Mouse (Mus musculus): ENCODE measurements around the gene Tmem50b. TPM values are rescaled to one million over a fixed set of nuclear protein-coding genes. Genes with fewer than 3 reads are reported as not detected.

Gene Tmem50b
- polyA plus RNA-seq, 2 experiments = 25.4 to 46.7 TPM

DNA sequence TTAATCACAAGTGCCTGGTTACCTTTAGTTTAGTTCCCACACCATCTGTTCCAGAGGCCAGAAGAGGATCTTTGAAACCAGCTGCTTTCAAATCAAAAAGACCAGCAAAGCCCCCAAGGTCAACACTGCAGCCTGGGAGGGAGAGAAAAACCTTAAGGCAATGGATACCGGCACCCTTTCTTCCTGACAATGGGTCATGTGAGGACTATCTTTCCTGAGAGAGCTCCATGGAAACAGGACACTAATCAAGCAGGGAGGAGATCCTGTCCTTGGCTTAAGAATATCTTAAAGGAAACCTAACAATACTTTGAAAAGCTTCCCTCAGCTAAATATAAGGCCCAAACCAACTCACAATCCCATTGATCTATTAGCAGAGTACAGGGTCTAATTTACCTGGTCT is 33.0 kb upstream of the Tmem50b start:
- H3K4me3 ChIP-seq (replicated peaks; ENCODE audit: low read length) = no peak overlapping the region
- H3K4me1 ChIP-seq (ENCODE audit: control insufficient read depth, insufficient read depth, low read length) = no peaks in the 10 kb centered on the region
- TF ChIP-seq POLR2A (IDR thresholded peaks at IDR 0.05; ENCODE audit: borderline replicate concordance, extremely low read depth, insufficient read depth, insufficient read length) = no peak
- H3K27ac ChIP-seq (replicated peaks; ENCODE audit: low read depth, low read length) = no peak overlapping the region
- H3K9me3 ChIP-seq (ENCODE audit: control insufficient read depth, low read length) = no peaks in the 10 kb centered on the region
- no peak overlapping the region for H3K4me2 ChIP-seq (replicated peaks; ENCODE audit: low read depth, low read length, severe bottlenecking)
- ATAC-seq (ENCODE audit: low FRiP score, low read depth) (no peak), DNase-seq (ENCODE audit: low spot score) (no peak)
- H3K36me3 ChIP-seq (ENCODE audit: control insufficient read depth, insufficient read depth, low read length) = peaks cover 89% of the 10 kb centered on the region
- no peak overlapping the region for H3K9ac ChIP-seq (ENCODE audit: low read depth, low read length, severe bottlenecking)
- no peaks in the 10 kb centered on the region for H3K27me3 ChIP-seq (ENCODE audit: control insufficient read depth, insufficient read depth, low read length)
- WGBS = 73% methylated on average over 1 of the region's 1 CpGs

DNA sequence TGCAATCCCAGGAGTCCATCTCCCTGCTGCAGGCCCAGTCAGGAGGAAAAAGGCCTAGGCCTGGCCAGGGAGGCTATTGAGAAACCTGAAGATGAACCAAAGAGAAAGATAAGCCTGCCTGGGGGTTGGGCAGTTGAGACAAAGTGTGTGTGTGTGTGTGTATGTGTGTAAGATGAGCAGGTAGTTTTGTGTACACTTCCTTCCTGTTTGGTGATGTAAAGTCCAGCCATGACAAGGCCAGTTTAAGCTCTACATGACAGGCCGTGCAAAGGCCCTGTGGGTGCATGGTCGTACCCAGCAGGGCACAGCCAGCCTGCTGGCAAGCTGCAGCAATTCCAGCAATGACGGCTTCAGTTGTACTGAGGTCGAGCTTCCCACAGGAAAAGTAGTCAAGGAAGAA is 32.1 kb upstream of the Tmem50b start:
- H3K4me3 ChIP-seq (replicated peaks; ENCODE audit: low read length) = no peak overlapping the region
- 92% methylated on average over 4 of the region's 4 CpGs for WGBS
- H3K27me3 ChIP-seq (ENCODE audit: control insufficient read depth, insufficient read depth, low read length) = no peaks in the 10 kb centered on the region
- no peak for ATAC-seq (ENCODE audit: low FRiP score, low read depth)
- H3K27ac ChIP-seq (replicated peaks; ENCODE audit: low read depth, low read length) = no peak overlapping the region
- no peak overlapping the region for H3K4me2 ChIP-seq (replicated peaks; ENCODE audit: low read depth, low read length, severe bottlenecking)
- peaks cover 87% of the 10 kb centered on the region for H3K36me3 ChIP-seq (ENCODE audit: control insufficient read depth, insufficient read depth, low read length)
- no peaks in the 10 kb centered on the region for H3K9me3 ChIP-seq (ENCODE audit: control insufficient read depth, low read length)
- H3K9ac ChIP-seq (ENCODE audit: low read depth, low read length, severe bottlenecking) = no peak overlapping the region
- no peak for TF ChIP-seq POLR2A (IDR thresholded peaks at IDR 0.05; ENCODE audit: borderline replicate concordance, extremely low read depth, insufficient read depth, insufficient read length)
- H3K4me1 ChIP-seq (ENCODE audit: control insufficient read depth, insufficient read depth, low read length) = no peaks in the 10 kb centered on the region
- DNase-seq (ENCODE audit: low spot score) = no peak

DNA sequence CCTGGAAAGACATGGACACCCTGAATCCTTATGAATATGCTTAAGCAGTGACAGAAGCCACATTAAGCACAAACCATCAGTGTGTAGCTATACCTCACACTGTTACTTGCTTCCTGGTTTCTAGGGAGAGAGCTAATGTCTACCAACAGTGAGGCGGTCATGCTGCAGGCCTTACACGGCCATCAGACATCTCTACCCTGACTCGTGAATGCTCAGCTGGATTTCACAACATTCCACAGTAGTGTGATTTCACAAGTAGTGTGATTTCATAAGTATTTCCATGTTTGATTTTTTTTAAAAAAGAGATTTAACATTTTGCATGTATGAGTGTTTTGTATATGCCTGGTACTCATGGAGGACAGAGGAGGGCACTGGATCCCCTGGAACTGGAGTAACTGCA is 31.1 kb upstream of the Tmem50b start:
- H3K27me3 ChIP-seq (ENCODE audit: control insufficient read depth, insufficient read depth, low read length) = no peaks in the 10 kb centered on the region
- no peak overlapping the region for H3K9ac ChIP-seq (ENCODE audit: low read depth, low read length, severe bottlenecking)
- no peak overlapping the region for H3K4me2 ChIP-seq (replicated peaks; ENCODE audit: low read depth, low read length, severe bottlenecking)
- H3K4me3 ChIP-seq (replicated peaks; ENCODE audit: low read length) = no peak overlapping the region
- DNase-seq (ENCODE audit: low spot score) (no peak), ATAC-seq (ENCODE audit: low FRiP score, low read depth) (no peak)
- H3K27ac ChIP-seq (replicated peaks; ENCODE audit: low read depth, low read length) = no peak overlapping the region
- no peaks in the 10 kb centered on the region for H3K4me1 ChIP-seq (ENCODE audit: control insufficient read depth, insufficient read depth, low read length)
- no peaks in the 10 kb centered on the region for H3K9me3 ChIP-seq (ENCODE audit: control insufficient read depth, low read length)
- no peak for TF ChIP-seq POLR2A (IDR thresholded peaks at IDR 0.05; ENCODE audit: borderline replicate concordance, extremely low read depth, insufficient read depth, insufficient read length)
- peaks cover 90% of the 10 kb centered on the region for H3K36me3 ChIP-seq (ENCODE audit: control insufficient read depth, insufficient read depth, low read length)
- WGBS = 94% methylated on average over 3 of the region's 3 CpGs

DNA sequence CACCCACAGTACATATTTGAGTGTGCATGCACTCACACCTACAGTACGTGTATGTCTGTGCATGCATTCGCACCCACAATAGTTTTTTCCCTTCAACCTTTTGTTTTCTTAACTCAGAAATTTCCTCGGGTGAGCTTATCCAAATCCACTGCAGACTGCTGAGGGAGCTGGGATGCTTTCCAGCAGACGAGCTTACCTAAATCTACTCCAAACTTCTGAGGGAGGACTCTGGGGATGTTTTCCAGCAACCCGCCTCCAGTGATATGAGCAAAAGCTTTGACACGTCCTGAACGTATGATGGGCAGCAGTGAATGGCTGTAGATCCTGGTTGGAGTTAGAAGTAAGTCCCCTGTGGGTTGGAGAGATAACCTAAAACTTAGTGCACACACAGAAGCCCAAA is 30.2 kb upstream of the Tmem50b start:
- Histone ChIP-seq H3K9me3 (ENCODE audit: control insufficient read depth, low read length) (no peaks in the 10 kb centered on the region), H3K27ac (replicated peaks; ENCODE audit: low read depth, low read length) (no peak overlapping the region), H3K27me3 (ENCODE audit: control insufficient read depth, insufficient read depth, low read length) (no peaks in the 10 kb centered on the region), H3K4me2 (replicated peaks; ENCODE audit: low read depth, low read length, severe bottlenecking) (no peak overlapping the region), H3K4me1 (ENCODE audit: control insufficient read depth, insufficient read depth, low read length) (no peaks in the 10 kb centered on the region), H3K4me3 (replicated peaks; ENCODE audit: low read length) (no peak overlapping the region), H3K36me3 (ENCODE audit: control insufficient read depth, insufficient read depth, low read length) (peaks cover 91% of the 10 kb centered on the region), H3K9ac (ENCODE audit: low read depth, low read length, severe bottlenecking) (no peak overlapping the region)
- ATAC-seq (ENCODE audit: low FRiP score, low read depth) (no peak), DNase-seq (ENCODE audit: low spot score) (no peak)
- 89% methylated on average over 7 of the region's 7 CpGs for WGBS
- no peak for TF ChIP-seq POLR2A (IDR thresholded peaks at IDR 0.05; ENCODE audit: borderline replicate concordance, extremely low read depth, insufficient read depth, insufficient read length)

DNA sequence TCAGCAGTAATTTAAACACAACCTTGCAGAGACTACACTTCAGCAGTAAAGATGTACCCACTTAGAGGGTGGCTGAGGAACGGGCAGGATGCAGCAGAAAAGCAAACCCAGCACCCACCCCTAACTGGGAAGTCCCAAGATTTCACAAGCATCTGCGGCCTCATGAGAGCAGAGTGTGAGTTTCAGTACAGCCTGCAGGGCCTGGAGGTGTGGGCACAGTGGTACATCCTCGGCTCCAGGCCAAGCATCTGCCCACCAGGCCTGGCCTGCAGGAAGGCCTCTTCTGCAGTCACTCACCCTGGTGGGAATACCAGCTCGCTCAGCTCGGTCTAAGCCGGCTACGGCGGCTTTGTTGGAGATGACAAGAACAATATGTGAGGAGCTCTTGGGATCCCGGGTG is 25.5 kb upstream of the Tmem50b start:
- no peak for TF ChIP-seq POLR2A (IDR thresholded peaks at IDR 0.05; ENCODE audit: borderline replicate concordance, extremely low read depth, insufficient read depth, insufficient read length)
- Histone ChIP-seq H3K27ac (replicated peaks; ENCODE audit: low read depth, low read length) (no peak overlapping the region), H3K9me3 (ENCODE audit: control insufficient read depth, low read length) (no peaks in the 10 kb centered on the region), H3K27me3 (ENCODE audit: control insufficient read depth, insufficient read depth, low read length) (no peaks in the 10 kb centered on the region), H3K9ac (ENCODE audit: low read depth, low read length, severe bottlenecking) (no peak overlapping the region), H3K4me1 (ENCODE audit: control insufficient read depth, insufficient read depth, low read length) (no peaks in the 10 kb centered on the region), H3K4me2 (replicated peaks; ENCODE audit: low read depth, low read length, severe bottlenecking) (no peak overlapping the region), H3K4me3 (replicated peaks; ENCODE audit: low read length) (no peak overlapping the region), H3K36me3 (ENCODE audit: control insufficient read depth, insufficient read depth, low read length) (peaks cover 73% of the 10 kb centered on the region)
- ATAC-seq (ENCODE audit: low FRiP score, low read depth) (no peak), DNase-seq (ENCODE audit: low spot score) (no peak)
- WGBS = 97% methylated on average over 9 of the region's 9 CpGs

DNA sequence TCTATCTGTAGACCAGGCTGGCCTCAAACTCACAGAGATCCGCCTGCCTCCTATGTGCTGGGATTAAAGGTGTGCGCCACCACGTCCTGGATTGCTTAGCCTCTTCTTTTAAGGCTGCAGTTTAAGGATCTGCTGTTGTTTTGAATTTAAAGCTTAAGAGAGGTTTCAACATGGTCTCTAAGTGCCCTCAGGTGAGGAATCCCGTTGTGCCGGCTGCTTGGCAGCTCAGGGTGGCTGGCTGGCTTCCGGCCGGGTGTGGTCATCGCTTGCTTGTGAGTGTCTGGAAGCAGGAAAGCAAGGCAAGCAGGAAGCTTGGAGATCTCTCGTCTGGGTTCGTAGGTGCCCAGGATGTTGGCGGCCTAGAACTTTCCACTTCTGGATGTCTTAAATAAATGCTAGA is 23.4 kb upstream of the Tmem50b start:
- WGBS = 92% methylated on average over 11 of the region's 11 CpGs
- H3K36me3 ChIP-seq (ENCODE audit: control insufficient read depth, insufficient read depth, low read length) = peaks cover 56% of the 10 kb centered on the region
- no peak overlapping the region for H3K9ac ChIP-seq (ENCODE audit: low read depth, low read length, severe bottlenecking)

More for the DNA sequence above, 23.4 kb upstream of the Tmem50b start:
- Histone ChIP-seq H3K9me3 (ENCODE audit: control insufficient read depth, low read length) (no peaks in the 10 kb centered on the region), H3K27me3 (ENCODE audit: control insufficient read depth, insufficient read depth, low read length) (no peaks in the 10 kb centered on the region), H3K4me3 (replicated peaks; ENCODE audit: low read length) (no peak overlapping the region), H3K27ac (replicated peaks; ENCODE audit: low read depth, low read length) (no peak overlapping the region), H3K4me2 (replicated peaks; ENCODE audit: low read depth, low read length, severe bottlenecking) (no peak overlapping the region), H3K4me1 (ENCODE audit: control insufficient read depth, insufficient read depth, low read length) (no peaks in the 10 kb centered on the region)
- ATAC-seq (ENCODE audit: low FRiP score, low read depth) = no peak
- DNase-seq (ENCODE audit: low spot score) = no peak
- no peak for TF ChIP-seq POLR2A (IDR thresholded peaks at IDR 0.05; ENCODE audit: borderline replicate concordance, extremely low read depth, insufficient read depth, insufficient read length)
